Mouse (Mus musculus) forebrain, embryonic 11.5 days (tissue): ENCODE measurements around the gene Syp. TPM values are rescaled to one million over a fixed set of nuclear protein-coding genes. Genes with fewer than 3 reads are reported as not detected.

ENCODE experiments used
- ATAC-seq: fragments of 200-750 bp; cut with Nextera tagmentation; replicated peaks from 2 replicates; pipeline ENCODE4 v1.8.0; 2017; ENCODE audit warnings: moderate TSS enrichment; ENCODE audit not compliant: low FRiP score
- DNase-seq: peaks from one replicate; pipeline ENCODE4 v3.0.0-alpha.2; 2017; ENCODE audit warnings: low spot score
- H3K27ac ChIP-seq: fragments of 300-500 bp; sonication (generic); 2 replicates; pipeline ENCODE4 v1.5.1; 2014; ENCODE audit warnings: low read depth, low read length
- H3K27me3 ChIP-seq: fragments of 300-500 bp; sonication (generic); 2 replicates; pipeline ENCODE4 v1.6.1; 2014; ENCODE audit warnings: mild to moderate bottlenecking, low read length, mixed read lengths; ENCODE audit not compliant: control insufficient read depth, insufficient read depth
- H3K36me3 ChIP-seq: fragments of 300-500 bp; sonication (generic); 2 replicates; pipeline ENCODE4 v1.6.1; 2014; ENCODE audit warnings: mild to moderate bottlenecking, low read length, moderate library complexity, mixed read lengths; ENCODE audit not compliant: control insufficient read depth, insufficient read depth
- H3K4me1 ChIP-seq: fragments of 300-500 bp; sonication (generic); replicated peaks from 2 replicates; pipeline ENCODE4 v1.6.1; 2014; ENCODE audit warnings: low read length, mixed read lengths; ENCODE audit not compliant: control insufficient read depth, insufficient read depth
- H3K4me2 ChIP-seq: fragments of 300-500 bp; sonication (generic); 2 replicates; pipeline ENCODE4 v1.6.1; 2014; ENCODE audit warnings: low read depth, mild to moderate bottlenecking, low read length, moderate library complexity, mixed read lengths; ENCODE audit not compliant: severe bottlenecking
- H3K4me3 ChIP-seq: fragments of 300-500 bp; sonication (generic); 2 replicates; pipeline ENCODE4 v1.5.1; 2014; ENCODE audit warnings: low read depth, low read length
- H3K9ac ChIP-seq: fragments of 300-500 bp; sonication (generic); 2 replicates; pipeline ENCODE4 v1.6.1; 2014; ENCODE audit warnings: low read length
- H3K9me3 ChIP-seq: fragments of 300-500 bp; sonication (generic); 2 replicates; pipeline ENCODE4 v1.6.1; 2016; ENCODE audit warnings: low read length, mixed read lengths; ENCODE audit not compliant: control insufficient read depth
- WGBS: fragments of 180-500 bp; shearing (Covaris S2); extraction: QIAGEN DNeasy Blood & Tissue Kit; methylation state at CpG from one replicate; pipeline ENCODE4 v1.1.7; 2014; 5-methylcytosine and 5-hydroxymethylcytosine counted together
- polyA plus RNA-seq: library from polyadenylated mRNA; unstranded; fragments of >200 nt; fragmentation: Nextera tagmentation; extraction: Ambion mirVana; gene quantifications from 2 replicates; pipeline ENCODE4 v1.2.1, GENCODE M21; 2014

Gene Syp
- polyA plus RNA-seq, 1 experiment from 2014 or later, result 12.6 TPM

DNA sequence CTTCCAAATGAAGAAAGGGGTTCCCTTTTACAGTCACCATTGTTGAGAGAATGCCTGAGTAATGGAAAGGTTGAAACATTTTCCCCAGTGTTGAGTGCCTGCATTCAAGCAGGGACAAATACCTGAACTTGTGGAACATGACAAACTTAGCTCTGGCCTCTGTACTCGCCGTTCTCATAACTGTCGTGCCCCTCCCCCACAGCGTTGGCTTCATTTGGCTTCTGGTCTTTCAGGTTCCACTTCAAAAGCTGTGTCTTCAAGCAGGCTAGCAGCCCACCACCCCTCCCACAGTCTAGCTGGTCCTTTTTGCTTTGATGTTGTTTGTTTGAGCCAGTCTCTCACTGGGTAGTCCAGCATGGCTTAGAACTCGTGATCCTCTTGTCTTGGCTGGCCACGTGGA is 34.5 kb downstream of the Syp start:
- 70% methylated on average over 6 of the region's 6 CpGs for WGBS
- DNase-seq, result no peak
- no peaks in the 10 kb centered on the region for H3K4me1 ChIP-seq

DNA sequence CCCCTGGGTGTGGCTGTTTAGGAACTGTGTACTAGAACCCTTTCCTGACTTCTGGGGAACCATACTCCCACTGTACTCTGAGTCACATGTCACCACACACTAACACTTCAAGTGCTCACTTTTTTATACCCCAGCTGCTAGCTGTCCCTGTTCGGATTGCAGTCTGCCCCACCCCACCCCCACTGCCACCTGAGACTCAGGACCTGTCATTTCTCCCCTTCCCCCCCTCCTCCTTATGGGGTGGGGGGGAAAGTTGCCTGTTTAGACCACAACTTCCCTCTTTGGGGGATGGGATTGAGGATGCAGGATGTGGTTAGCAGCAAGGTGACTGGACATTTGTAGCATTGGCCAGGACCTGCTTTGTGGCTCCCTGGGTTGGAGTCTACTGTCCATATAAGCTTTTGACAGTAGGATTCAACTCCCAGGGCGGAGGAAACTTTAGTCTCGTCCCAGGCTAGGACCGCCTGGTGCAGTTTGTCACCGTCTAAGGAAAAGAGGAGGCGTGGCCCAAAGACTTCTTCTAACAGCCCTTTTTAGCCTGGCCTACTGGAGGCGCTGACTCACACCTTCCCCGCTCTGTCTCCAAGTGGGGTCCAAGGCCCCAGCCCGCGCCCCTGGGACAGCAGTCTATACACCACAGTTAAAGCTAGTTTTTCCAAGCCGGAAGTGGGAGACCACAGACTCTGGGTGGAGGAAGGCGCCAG is 35.5 kb downstream of the Syp start:
- ATAC-seq, result no peak
- Histone ChIP-seq H3K9me3 (no peaks in the 10 kb centered on the region), H3K36me3 (no peaks in the 10 kb centered on the region), H3K27ac (no peak overlapping the region), H3K4me1 (no peaks in the 10 kb centered on the region), H3K9ac (no peak overlapping the region), H3K27me3 (no peaks in the 10 kb centered on the region), H3K4me3 (no peak overlapping the region), H3K4me2 (no peak overlapping the region)
- DNase-seq, result no peak
- WGBS, result 33% methylated on average over 12 of the region's 12 CpGs

More for the DNA sequence above, 34.5 kb downstream of the Syp start:
- H3K27me3 ChIP-seq, result no peaks in the 10 kb centered on the region
- H3K9ac ChIP-seq, result no peak overlapping the region
- no peak overlapping the region for H3K4me2 ChIP-seq
- no peak overlapping the region for H3K4me3 ChIP-seq
- no peaks in the 10 kb centered on the region for H3K36me3 ChIP-seq
- no peak overlapping the region for H3K27ac ChIP-seq
- ATAC-seq, result no peak
- H3K9me3 ChIP-seq, result no peaks in the 10 kb centered on the region

DNA sequence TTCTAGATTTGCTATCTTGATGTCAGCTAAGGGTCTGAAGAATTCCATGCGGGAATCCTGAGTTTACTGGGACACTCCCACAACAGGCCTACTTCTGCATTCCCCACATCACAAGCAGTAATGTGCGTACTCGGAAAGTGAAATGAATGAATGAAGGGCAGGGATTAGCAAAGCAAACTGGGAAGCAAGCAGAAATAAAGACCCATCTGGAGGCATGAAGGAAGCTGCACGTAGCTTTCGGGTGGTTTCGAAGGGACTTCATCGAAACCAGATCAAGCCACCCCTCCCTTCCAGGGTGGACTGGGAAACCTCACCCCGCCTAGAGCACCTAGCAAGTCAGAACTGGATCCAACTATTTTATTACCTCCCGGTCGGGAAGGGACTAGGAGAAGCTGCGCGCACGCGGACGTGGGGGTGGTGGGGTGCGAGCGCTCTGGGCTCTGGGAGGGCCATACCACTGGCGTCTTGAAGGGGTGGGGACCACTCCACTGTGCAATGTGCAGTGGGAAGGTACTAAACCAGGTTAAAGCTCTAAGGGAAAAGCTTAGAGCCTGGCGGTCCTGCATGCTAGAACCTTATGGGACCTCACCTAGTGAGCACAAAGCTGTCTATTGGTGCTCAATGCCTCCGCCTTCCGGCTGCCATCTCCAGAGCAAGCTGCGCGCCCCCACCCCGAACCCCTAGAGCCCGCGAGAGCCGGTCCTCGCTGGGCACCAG is 36.2 kb downstream of the Syp start:
- ATAC-seq (no peak), DNase-seq (no peak)
- H3K9me3 ChIP-seq, result no peaks in the 10 kb centered on the region
- H3K4me2 ChIP-seq, result peak overlapping the region; percentile 33; the same call in 1 of the 2 replicates
- no peaks in the 10 kb centered on the region for H3K27me3 ChIP-seq
- H3K36me3 ChIP-seq, result no peaks in the 10 kb centered on the region
- no peak overlapping the region; the same call in 1 of the 2 replicates for H3K4me3 ChIP-seq
- no peaks in the 10 kb centered on the region for H3K4me1 ChIP-seq
- WGBS, result 30% methylated on average over 28 of the region's 28 CpGs
- no peak overlapping the region for H3K9ac ChIP-seq
- H3K27ac ChIP-seq, result no peak overlapping the region

DNA sequence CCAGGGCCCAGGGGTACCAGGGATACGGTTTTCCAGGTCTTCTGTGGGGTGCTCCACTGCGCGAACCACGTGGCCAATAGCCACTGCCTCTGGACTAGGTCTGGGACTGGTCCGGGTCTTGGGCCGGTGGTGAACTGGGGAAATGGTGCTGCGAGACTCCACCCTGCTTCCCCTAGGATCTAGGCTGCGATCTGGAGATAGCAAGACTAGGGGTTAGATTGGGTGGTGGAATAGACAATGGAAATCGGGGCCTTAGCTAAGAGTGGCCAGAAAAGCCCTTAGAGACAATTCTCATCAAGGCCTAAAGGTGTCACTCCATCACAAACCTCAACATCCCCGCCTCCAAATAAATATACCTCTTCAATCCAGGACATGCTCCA is 36.7 kb downstream of the Syp start:
- no peak for DNase-seq
- Histone ChIP-seq H3K9me3 (no peaks in the 10 kb centered on the region), H3K4me1 (no peaks in the 10 kb centered on the region), H3K27ac (no peak overlapping the region), H3K4me3 (no peak overlapping the region; the same call in 1 of the 2 replicates), H3K9ac (no peak overlapping the region), H3K36me3 (no peaks in the 10 kb centered on the region), H3K27me3 (no peaks in the 10 kb centered on the region), H3K4me2 (peak overlapping the region; percentile 33; the same call in 1 of the 2 replicates)
- ATAC-seq, result no peak
- WGBS, result 39% methylated on average over 10 of the region's 10 CpGs

DNA sequence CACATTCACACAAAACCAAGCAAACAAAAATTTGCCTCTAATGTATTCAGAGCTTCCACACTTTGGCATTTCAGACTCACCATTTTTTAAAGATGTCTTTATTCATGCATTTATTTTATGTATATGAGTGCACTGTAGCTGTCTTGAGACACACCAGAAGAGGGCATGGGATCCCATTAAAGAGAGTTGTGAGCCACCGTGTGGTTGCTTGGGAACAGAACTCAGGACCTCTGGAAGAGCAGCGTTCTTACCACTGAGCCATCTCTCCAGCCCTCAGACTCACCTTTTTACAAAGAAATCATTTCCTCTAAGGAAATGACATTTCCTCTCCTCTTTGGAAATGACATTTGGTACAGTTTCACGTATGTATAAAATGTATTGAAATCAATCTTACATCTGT is 40.7 kb downstream of the Syp start:
- H3K36me3 ChIP-seq, result no peaks in the 10 kb centered on the region
- DNase-seq (no peak), ATAC-seq (no peak)
- 38% methylated on average over 3 of the region's 3 CpGs for WGBS
- H3K27me3 ChIP-seq, result no peaks in the 10 kb centered on the region
- no peak overlapping the region for H3K27ac ChIP-seq
- no peak overlapping the region for H3K4me2 ChIP-seq
- H3K9ac ChIP-seq, result no peak overlapping the region
- no peaks in the 10 kb centered on the region for H3K4me1 ChIP-seq
- no peaks in the 10 kb centered on the region for H3K9me3 ChIP-seq
- no peak overlapping the region for H3K4me3 ChIP-seq

DNA sequence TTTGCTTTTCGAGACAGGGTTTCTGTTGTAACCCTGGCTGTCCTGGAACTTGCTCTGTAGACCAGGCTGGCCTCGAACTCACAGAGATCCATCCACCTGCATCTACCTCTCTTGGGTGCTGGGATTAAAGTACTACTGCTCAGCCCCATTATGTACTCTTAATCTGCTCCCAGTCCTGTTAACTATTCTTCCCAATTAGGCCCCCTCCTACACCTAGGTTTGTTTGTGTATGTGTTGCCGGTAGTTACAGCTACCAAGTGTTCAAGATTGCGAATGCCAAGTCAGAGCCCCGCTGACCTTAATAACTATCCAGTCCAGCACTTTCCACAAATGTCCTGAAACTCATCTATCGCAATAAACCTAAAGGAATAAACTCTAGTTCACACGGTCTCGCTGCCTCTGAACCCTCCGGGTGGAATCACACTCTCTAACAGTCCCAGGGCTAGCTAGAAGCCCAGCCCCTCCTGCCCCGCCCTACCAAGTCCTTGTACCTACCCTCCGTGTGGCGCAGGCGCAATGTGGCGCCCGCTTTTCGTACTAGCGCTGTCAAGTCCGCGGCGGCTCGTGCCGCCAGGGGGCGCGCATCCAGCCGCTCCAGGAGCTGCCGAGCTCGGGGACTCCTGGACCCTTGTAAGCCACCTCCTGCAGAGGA is 41.3 kb downstream of the Syp start:
- no peak overlapping the region for H3K4me3 ChIP-seq

DNA sequence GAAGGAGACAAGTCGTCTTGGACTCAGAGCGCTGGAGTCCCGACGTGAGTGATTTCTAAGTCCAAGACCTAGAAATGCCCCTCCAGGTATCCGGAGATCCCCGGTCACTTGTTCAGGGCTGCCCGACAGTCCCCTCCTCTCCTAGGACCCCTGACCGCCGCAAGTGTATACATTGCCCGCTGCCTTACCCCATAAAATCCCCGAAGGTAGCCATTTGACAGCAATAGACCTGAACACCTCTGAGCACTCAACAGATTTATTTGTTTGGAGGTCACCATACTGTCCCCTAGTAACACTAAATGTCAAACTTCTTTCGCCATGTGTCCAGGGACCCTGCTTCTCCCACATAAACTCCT is 41.8 kb downstream of the Syp start:
- no peak; the same call in 1 of the 2 replicates for ATAC-seq
- DNase-seq, result no peak
- Histone ChIP-seq H3K9ac (peak overlapping the region; percentile 27; the same call in 1 of the 2 replicates), H3K9me3 (no peaks in the 10 kb centered on the region), H3K27me3 (no peaks in the 10 kb centered on the region), H3K4me3 (no peak overlapping the region), H3K36me3 (no peaks in the 10 kb centered on the region), H3K4me1 (no peaks in the 10 kb centered on the region), H3K4me2 (peak overlapping the region; percentile 48; the same call in 1 of the 2 replicates), H3K27ac (no peak overlapping the region)
- 24% methylated on average over 12 of the region's 12 CpGs for WGBS

More for the DNA sequence above, 41.3 kb downstream of the Syp start:
- DNase-seq (peak; percentile 93), ATAC-seq (peak; percentile 98)
- 29% methylated on average over 27 of the region's 27 CpGs for WGBS
- Histone ChIP-seq H3K36me3 (no peaks in the 10 kb centered on the region), H3K9ac (peak overlapping the region; percentile 27; the same call in 1 of the 2 replicates), H3K27me3 (no peaks in the 10 kb centered on the region), H3K4me1 (no peaks in the 10 kb centered on the region), H3K27ac (no peak overlapping the region), H3K9me3 (no peaks in the 10 kb centered on the region), H3K4me2 (peak overlapping the region; percentile 48; the same call in 1 of the 2 replicates)

DNA sequence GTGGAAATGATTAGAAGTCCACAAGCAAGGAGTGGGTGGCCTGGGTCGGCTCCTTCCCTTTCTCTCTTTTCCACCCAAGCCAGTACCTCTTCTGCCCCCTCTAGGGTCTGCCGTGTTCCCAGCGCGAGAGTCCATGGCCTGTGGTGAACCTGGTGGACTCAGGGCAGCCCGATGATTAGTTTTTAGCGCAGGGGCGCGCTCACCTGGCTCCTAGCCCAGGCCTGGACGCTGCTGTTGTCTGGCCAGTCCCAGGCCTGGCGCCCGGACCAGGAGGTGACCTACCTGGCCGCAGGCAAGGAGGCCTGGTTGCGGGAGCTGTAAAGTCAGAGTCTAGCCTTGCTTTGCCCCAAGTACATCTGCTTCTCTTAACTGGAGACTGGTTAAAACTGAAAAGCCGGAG is 42.6 kb downstream of the Syp start, which contains the start of gene Magix:
Gene Magix, minus strand, starts transcription at position 388 of the 400 bp plus-strand sequence.
- Histone ChIP-seq H3K9ac (peak within 1 kb of the TSS; percentile 27; the same call in 1 of the 2 replicates), H3K4me3 (no peak within 1 kb of the TSS), H3K9me3 (no peaks in the 10 kb centered on the region), H3K27me3 (no peaks in the 10 kb centered on the region), H3K4me1 (no peaks in the 10 kb centered on the region), H3K27ac (no peak within 1 kb of the TSS), H3K4me2 (peak within 1 kb of the TSS; percentile 48; the same call in 1 of the 2 replicates), H3K36me3 (no peaks in the 10 kb centered on the region)
- ATAC-seq, result no peak
- 64% methylated on average over 14 of the region's 14 CpGs for WGBS
- no peak for DNase-seq
